Mouse (Mus musculus) erythroblast, embryonic 14.5 days (primary cell): Measurements from ENCODE around the gene Tmem40. TPM values are rescaled to one million over a fixed set of nuclear protein-coding genes. Genes with fewer than 3 reads are reported as not detected.

Experiments
- H3K27me3 ChIP-seq: 2 replicates; pipeline ENCODE4 v1.6.1; 2012; ENCODE audit warnings: inconsistent platforms; ENCODE audit not compliant: control insufficient read depth
- H3K36me3 ChIP-seq: 2 replicates; pipeline ENCODE4 v1.6.1; 2012; ENCODE audit warnings: mild to moderate bottlenecking, inconsistent platforms; ENCODE audit not compliant: control insufficient read depth
- H3K4me1 ChIP-seq: 2 replicates; pipeline ENCODE4 v1.6.1; 2012; ENCODE audit warnings: inconsistent platforms; ENCODE audit not compliant: control insufficient read depth
- H3K4me3 ChIP-seq: replicated peaks from 2 replicates; pipeline ENCODE3; 2012; ENCODE audit warnings: moderate library complexity, mild to moderate bottlenecking, inconsistent platforms
- H3K9me3 ChIP-seq: 2 replicates; pipeline ENCODE4 v1.6.1; 2012; ENCODE audit warnings: low read length, inconsistent platforms, mixed read lengths; ENCODE audit not compliant: control insufficient read depth
- GATA1 ChIP-seq: IDR thresholded peaks from 2 replicates; pipeline ENCODE4 v1.6.1; 2012; ENCODE audit warnings: low read length, inconsistent platforms, mixed read lengths
- TAL1 ChIP-seq: IDR thresholded peaks from 3 replicates; pipeline ENCODE4 v1.6.1; 2012; ENCODE audit warnings: low read length, inconsistent platforms, mixed read lengths
- polyA plus RNA-seq: library from polyadenylated mRNA; stranded (reverse); fragments of >175 nt; gene quantifications from 2 replicates; pipeline ENCODE4 v1.2.3, GENCODE M21; 2012

The Tmem40 gene
- 3.7 and 5.2 TPM in 2 replicates for polyA plus RNA-seq

- peaks cover 60% of the 10 kb centered on the region for H3K4me1 ChIP-seq
- H3K9me3 ChIP-seq = no peaks in the 10 kb centered on the region
- no peaks in the 10 kb centered on the region for H3K36me3 ChIP-seq
- no peaks in the 10 kb centered on the region for H3K27me3 ChIP-seq
- no peak for TF ChIP-seq GATA1
- no peak for TF ChIP-seq TAL1
- H3K4me3 ChIP-seq = peak within 1 kb of the TSS; percentile 15
These were observed at the start of gene Tmem40 for GRCm38 (mm10) chr6:115761995-115762756. Gene Tmem40, minus strand, starts transcription at chr6:115762410.

- Histone ChIP-seq H3K27me3 (no peaks in the 10 kb centered on the region), H3K9me3 (no peaks in the 10 kb centered on the region), H3K4me1 (peaks cover 33% of the 10 kb centered on the region), H3K36me3 (peaks cover 14% of the 10 kb centered on the region), H3K4me3 (no peak overlapping the region)
- TF ChIP-seq GATA1 (no peak), TAL1 (no peak)
These were observed 49.4 kb upstream of the Tmem40 start for GRCm38 (mm10) chr6:115811606-115812005.

GRCm38 (mm10) chr6:115808488-115809231 is 46.5 kb upstream of the Tmem40 start, which contains the start of gene Rpl32:
Gene Rpl32, minus strand, starts transcription at chr6:115808747.
- Histone ChIP-seq H3K4me1 (peaks cover 44% of the 10 kb centered on the region), H3K36me3 (peaks cover 44% of the 10 kb centered on the region), H3K9me3 (no peaks in the 10 kb centered on the region)

DNA sequence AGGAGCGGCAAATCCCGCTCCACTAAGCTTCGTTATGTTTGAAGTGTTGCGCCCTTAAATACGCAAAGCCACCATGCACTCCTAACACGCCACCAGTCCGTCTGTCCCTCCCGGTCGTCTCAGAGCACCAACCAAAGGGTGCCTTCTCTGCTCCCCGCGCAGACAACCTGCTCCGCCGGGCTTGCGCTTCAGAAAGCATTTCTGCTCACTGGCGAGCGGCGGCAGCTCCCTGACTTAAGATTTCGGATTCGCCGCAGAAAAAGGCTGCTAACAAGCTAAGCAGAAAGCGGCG is 45.9 kb upstream of the Tmem40 start:
- no peaks in the 10 kb centered on the region for H3K9me3 ChIP-seq
- H3K27me3 ChIP-seq = no peaks in the 10 kb centered on the region
- H3K4me1 ChIP-seq = peaks cover 44% of the 10 kb centered on the region
- peaks cover 47% of the 10 kb centered on the region for H3K36me3 ChIP-seq
- TF ChIP-seq GATA1 = no peak
- TF ChIP-seq TAL1 = no peak
- H3K4me3 ChIP-seq = peak overlapping the region; percentile 95

More at GRCm38 (mm10) chr6:115808488-115809231, 46.5 kb upstream of the Tmem40 start, which contains the start of gene Rpl32:
- TF ChIP-seq TAL1 = no peak
- TF ChIP-seq GATA1 = no peak
- peak within 1 kb of the TSS; percentile 95 for H3K4me3 ChIP-seq
- H3K27me3 ChIP-seq = no peaks in the 10 kb centered on the region

DNA sequence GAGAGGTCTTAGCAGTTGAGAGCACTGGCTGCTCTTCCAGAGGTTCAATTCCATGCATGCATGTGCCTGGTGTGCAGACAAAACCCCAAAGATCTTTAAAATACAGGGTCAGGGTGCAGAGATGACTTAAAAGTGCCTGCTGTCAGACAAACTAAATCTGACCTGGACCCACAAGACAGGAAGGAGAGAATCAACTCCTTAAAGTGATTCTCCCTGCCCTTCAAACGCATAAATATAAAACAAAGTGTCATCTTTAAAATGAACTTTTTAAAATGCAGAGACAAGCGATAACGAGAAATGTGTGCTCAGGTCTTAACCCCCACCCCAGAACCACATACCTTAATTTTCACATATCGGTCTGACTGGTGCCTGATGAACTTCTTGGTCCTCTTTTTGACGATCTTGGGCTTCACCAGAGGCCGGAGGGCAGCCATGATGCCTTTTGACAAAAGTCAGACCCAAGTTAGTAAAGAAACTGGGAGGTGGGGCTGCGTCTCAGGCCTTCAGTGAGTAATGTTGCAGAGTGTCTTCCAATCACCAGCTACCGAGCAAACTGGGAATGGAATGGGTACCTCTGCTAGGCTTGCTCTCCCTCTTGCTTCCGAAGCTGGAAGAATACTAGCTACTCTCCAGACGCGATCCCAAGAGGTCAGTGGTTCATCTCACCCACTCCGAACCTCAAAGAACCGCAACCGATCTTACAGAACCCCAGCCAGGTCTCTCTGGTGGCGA is 45.4 kb upstream of the Tmem40 start:
- peaks cover 52% of the 10 kb centered on the region for H3K36me3 ChIP-seq
- peaks cover 44% of the 10 kb centered on the region for H3K4me1 ChIP-seq
- no peaks in the 10 kb centered on the region for H3K9me3 ChIP-seq
- peak overlapping the region; percentile 95 for H3K4me3 ChIP-seq
- no peaks in the 10 kb centered on the region for H3K27me3 ChIP-seq
- TF ChIP-seq TAL1 = no peak

DNA sequence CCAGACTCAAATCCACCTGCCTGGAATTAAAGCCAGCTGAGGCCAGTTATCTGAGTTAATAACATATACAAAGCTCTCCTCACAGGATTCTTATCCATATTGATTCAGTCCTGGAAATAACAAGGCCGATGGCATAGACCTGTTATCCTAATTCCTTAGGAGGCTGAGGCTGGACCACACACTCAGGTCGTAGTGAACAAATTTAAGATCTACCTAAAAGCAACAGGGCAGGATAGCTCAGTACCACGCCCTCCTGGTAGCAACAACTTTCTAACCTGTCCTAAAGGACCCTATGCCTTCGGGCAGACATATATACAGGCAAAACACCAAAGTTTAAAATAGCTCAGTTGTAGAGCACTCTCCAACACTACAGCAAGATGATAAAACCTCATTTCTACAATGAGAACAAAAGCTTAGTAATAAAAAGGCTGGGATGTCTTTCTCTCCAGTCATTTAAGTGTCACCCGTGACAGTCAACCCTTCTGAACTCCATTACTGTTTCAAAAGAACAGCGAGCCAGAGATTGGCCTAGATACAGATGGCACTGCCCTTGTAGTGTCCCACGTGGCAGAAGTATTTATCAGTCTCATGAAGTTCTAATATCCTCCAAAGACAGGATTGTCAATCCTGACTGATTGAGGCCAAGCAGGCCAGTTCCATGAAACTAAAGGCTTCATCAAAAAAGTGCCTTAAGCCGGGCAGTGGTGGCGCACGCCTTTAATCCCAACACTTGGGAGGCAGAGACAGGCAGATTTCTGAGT is 42.4 kb upstream of the Tmem40 start:
- Histone ChIP-seq H3K36me3 (peaks cover 71% of the 10 kb centered on the region), H3K9me3 (no peaks in the 10 kb centered on the region), H3K4me3 (no peak overlapping the region), H3K4me1 (peaks cover 44% of the 10 kb centered on the region), H3K27me3 (no peaks in the 10 kb centered on the region)
- TF ChIP-seq GATA1 (no peak), TAL1 (no peak)

DNA sequence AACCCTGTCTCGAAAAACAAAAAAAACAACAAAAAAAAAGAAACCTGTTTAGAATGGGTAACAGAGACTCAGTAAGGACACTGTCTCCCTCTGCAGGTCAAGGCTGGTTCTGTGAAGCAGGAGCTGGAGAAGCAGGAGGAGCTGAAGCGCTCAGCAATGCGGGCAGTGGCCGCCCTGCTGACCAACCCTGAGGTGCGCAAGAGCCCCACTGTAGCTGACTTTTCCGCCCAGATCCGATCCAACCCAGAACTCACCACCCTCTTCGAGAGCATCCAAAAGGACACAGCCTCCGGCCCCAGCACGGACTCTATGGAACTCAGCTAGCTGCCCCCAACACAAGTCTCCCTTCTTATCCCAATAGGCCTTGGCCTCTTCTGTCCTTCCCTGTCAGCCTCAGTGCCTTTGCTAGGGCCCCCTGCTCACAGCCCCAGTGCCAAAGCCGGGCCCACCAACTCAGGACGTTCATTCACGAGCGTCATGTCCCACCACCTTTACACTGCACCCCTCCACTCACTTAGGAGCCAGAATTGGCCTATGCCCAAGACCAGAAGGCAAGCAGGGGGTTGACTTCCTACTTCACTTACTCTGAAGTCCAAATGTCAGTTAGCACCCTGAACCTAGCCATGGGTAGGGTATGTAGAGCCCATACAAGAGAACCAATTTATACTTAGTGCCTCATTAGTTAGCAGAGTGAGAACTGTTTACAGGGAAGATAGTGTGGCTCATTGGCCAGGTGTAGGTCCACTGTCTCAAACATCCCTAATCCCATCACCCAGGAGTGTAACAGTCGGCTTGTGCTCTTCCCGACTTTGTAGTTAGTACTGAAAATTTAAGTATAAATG is 41.6 kb upstream of the Tmem40 start:
- Histone ChIP-seq H3K9me3 (no peaks in the 10 kb centered on the region), H3K4me1 (peaks cover 36% of the 10 kb centered on the region), H3K27me3 (no peaks in the 10 kb centered on the region), H3K36me3 (peaks cover 78% of the 10 kb centered on the region), H3K4me3 (no peak overlapping the region)
- TF ChIP-seq TAL1 (no peak), GATA1 (no peak)

DNA sequence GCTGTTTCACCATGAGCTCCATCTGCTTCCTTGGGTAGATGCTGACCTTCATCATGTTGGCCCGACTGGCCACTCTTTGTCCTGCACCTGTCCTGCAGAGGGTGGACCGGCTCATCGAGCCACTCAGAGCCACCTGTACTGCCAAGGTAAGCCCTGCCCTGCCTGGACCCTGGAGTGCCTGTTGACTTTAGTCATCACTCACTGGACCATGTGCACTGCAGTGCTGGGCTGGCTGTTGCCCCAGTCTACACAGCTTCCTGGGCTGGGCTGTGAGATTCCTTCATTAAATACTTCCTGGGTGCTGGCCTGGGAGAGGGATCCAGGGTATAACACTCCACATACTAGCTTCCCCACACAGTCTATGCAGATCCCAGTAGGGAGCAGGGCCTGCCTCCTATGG is 39.6 kb upstream of the Tmem40 start:
- peaks cover 80% of the 10 kb centered on the region for H3K36me3 ChIP-seq
- H3K27me3 ChIP-seq = no peaks in the 10 kb centered on the region
- no peaks in the 10 kb centered on the region for H3K9me3 ChIP-seq
- peaks cover 22% of the 10 kb centered on the region for H3K4me1 ChIP-seq
- H3K4me3 ChIP-seq = no peak overlapping the region
- no peak for TF ChIP-seq TAL1
- TF ChIP-seq GATA1 = no peak
